Mouse (Mus musculus) E14TG2a.4 (cell line): ENCODE results near the gene Obp2b.

Source experiments
- CTCF ChIP-seq: conservative IDR thresholded peaks from 2 replicates; pipeline ENCODE4 v1.5.1; 2014; ENCODE audit warnings: low read length
- POU5F1 ChIP-seq: IDR thresholded peaks from 2 replicates; pipeline ENCODE4 v1.6.1; 2014; ENCODE audit warnings: low read length, borderline replicate concordance

GRCm38 (mm10) chr2:25774640-25775039 lies 37.8 kb downstream of the Obp2b start:
- TF ChIP-seq CTCF (no peak), POU5F1 (no peak)
